Mouse (Mus musculus): ENCODE results near the gene Zfp955b. TPM values are rescaled to one million over a fixed set of nuclear protein-coding genes. Genes with fewer than 3 reads are reported as not detected.

Gene Zfp955b
- polyA plus RNA-seq (2014; fragmentation: Illumina TruSeq; extraction: RNeasy Lipid Tissue Mini Kit (QIAGEN cat#74804); ENCODE audit: insufficient read depth, low read depth, low replicate concordance) = 2.7 TPM

GRCm38 (mm10) chr17:33289039-33289875 lies at the start of gene Zfp955b:
TSS of gene Zfp955b (plus strand) at chr17:33289544.

GRCm38 (mm10) chr17:33254530-33255318 lies 34.6 kb upstream of the Zfp955b start, which contains the start of gene Zfp955a:
TSS of gene Zfp955a (minus strand) at chr17:33255145.

GRCm38 (mm10) chr17:33264376-33264775 lies 25.0 kb upstream of the Zfp955b start, which contains the start of gene Olfr63:
TSS of gene Olfr63 (plus strand) at chr17:33264676.

Other genes starting within 250 kb of the Zfp955b start
- not detected for gene 4921501E09Rik, start 221.5 kb upstream of the Zfp955b start, polyA plus RNA-seq (2014; fragmentation: Illumina TruSeq; extraction: RNeasy Lipid Tissue Mini Kit (QIAGEN cat#74804); ENCODE audit: insufficient read depth, low read depth, low replicate concordance)
- gene Zfp563, start 200.2 kb upstream of the Zfp955b start, polyA plus RNA-seq (2014; fragmentation: Illumina TruSeq; extraction: RNeasy Lipid Tissue Mini Kit (QIAGEN cat#74804); ENCODE audit: insufficient read depth, low read depth, low replicate concordance) = 3.2 TPM
- gene Morc2b, start 149.9 kb upstream of the Zfp955b start, polyA plus RNA-seq (2014; fragmentation: Illumina TruSeq; extraction: RNeasy Lipid Tissue Mini Kit (QIAGEN cat#74804); ENCODE audit: insufficient read depth, low read depth, low replicate concordance) = not detected
- not detected for gene Olfr55, start 121.1 kb upstream of the Zfp955b start, polyA plus RNA-seq (2014; fragmentation: Illumina TruSeq; extraction: RNeasy Lipid Tissue Mini Kit (QIAGEN cat#74804); ENCODE audit: insufficient read depth, low read depth, low replicate concordance)
- gene Olfr239, start 98.2 kb upstream of the Zfp955b start, polyA plus RNA-seq (2014; fragmentation: Illumina TruSeq; extraction: RNeasy Lipid Tissue Mini Kit (QIAGEN cat#74804); ENCODE audit: insufficient read depth, low read depth, low replicate concordance) = not detected
- 0.08 TPM for gene Olfr1564, start 67.9 kb upstream of the Zfp955b start, polyA plus RNA-seq (2014; fragmentation: Illumina TruSeq; extraction: RNeasy Lipid Tissue Mini Kit (QIAGEN cat#74804); ENCODE audit: insufficient read depth, low read depth, low replicate concordance)
- 4.4 TPM for gene Zfp955a, start 34.4 kb upstream of the Zfp955b start, polyA plus RNA-seq (2014; fragmentation: Illumina TruSeq; extraction: RNeasy Lipid Tissue Mini Kit (QIAGEN cat#74804); ENCODE audit: insufficient read depth, low read depth, low replicate concordance)
- gene Olfr63, start 24.9 kb upstream of the Zfp955b start, polyA plus RNA-seq (2014; fragmentation: Illumina TruSeq; extraction: RNeasy Lipid Tissue Mini Kit (QIAGEN cat#74804); ENCODE audit: insufficient read depth, low read depth, low replicate concordance) = not detected
- gene Zfp81, start 69.3 kb downstream of the Zfp955b start, polyA plus RNA-seq (2014; fragmentation: Illumina TruSeq; extraction: RNeasy Lipid Tissue Mini Kit (QIAGEN cat#74804); ENCODE audit: insufficient read depth, low read depth, low replicate concordance) = 2.8 TPM
- gene Zfp101, start 105.1 kb downstream of the Zfp955b start, polyA plus RNA-seq (2014; fragmentation: Illumina TruSeq; extraction: RNeasy Lipid Tissue Mini Kit (QIAGEN cat#74804); ENCODE audit: insufficient read depth, low read depth, low replicate concordance) = 4.5 TPM
- not detected for gene Actl9, start 143.4 kb downstream of the Zfp955b start, polyA plus RNA-seq (2014; fragmentation: Illumina TruSeq; extraction: RNeasy Lipid Tissue Mini Kit (QIAGEN cat#74804); ENCODE audit: insufficient read depth, low read depth, low replicate concordance)
- gene Adamts10, start 234.7 kb downstream of the Zfp955b start, polyA plus RNA-seq (2014; fragmentation: Illumina TruSeq; extraction: RNeasy Lipid Tissue Mini Kit (QIAGEN cat#74804); ENCODE audit: insufficient read depth, low read depth, low replicate concordance) = 47.9 TPM